Mouse (Mus musculus) gastrocnemius, postnatal 25 days (tissue): ENCODE results near the gene Pkd1l3. TPM values are rescaled to one million over a fixed set of nuclear protein-coding genes. Genes with fewer than 3 reads are reported as not detected.

ENCODE experiments used
- DNase-seq: peaks from one replicate; pipeline ENCODE4 v3.0.0; 2022
- total RNA-seq, 2 experiments: library from RNA; stranded (reverse); gene quantifications; 1 replicate in 1 of 2; 2 replicates in 1 of 2; pipeline ENCODE4 v1.2.3; 2021

The Pkd1l3 gene
- total RNA-seq, 2 experiments from 2014 or later, result not detected

GRCm38 (mm10) chr8:109628638-109629037 lies 14.3 kb downstream of the Pkd1l3 start:
- no peak for DNase-seq

GRCm38 (mm10) chr8:109632498-109632897 lies 18.2 kb downstream of the Pkd1l3 start:
- no peak for DNase-seq

- DNase-seq, result no peak
Measured at GRCm38 (mm10) chr8:109635146-109635545, 20.8 kb downstream of the Pkd1l3 start.

- no peak for DNase-seq
Measured at GRCm38 (mm10) chr8:109638851-109639250, 24.5 kb downstream of the Pkd1l3 start.

GRCm38 (mm10) chr8:109640410-109640809 lies 26.1 kb downstream of the Pkd1l3 start:
- DNase-seq, result no peak

- DNase-seq, result no peak
Measured at GRCm38 (mm10) chr8:109641236-109641635, 26.9 kb downstream of the Pkd1l3 start.

- no peak for DNase-seq
Measured at GRCm38 (mm10) chr8:109647331-109647730, 33.0 kb downstream of the Pkd1l3 start.

- DNase-seq, result no peak
Measured at GRCm38 (mm10) chr8:109648469-109648868, 34.2 kb downstream of the Pkd1l3 start.

- no peak for DNase-seq
Measured at GRCm38 (mm10) chr8:109650801-109651200, 36.5 kb downstream of the Pkd1l3 start.

GRCm38 (mm10) chr8:109656860-109657259 lies 42.5 kb downstream of the Pkd1l3 start:
- no peak for DNase-seq

- DNase-seq, result no peak
Measured at GRCm38 (mm10) chr8:109662328-109662727, 48.0 kb downstream of the Pkd1l3 start.

- no peak for DNase-seq
Measured at GRCm38 (mm10) chr8:109666616-109667015, 52.3 kb downstream of the Pkd1l3 start.

GRCm38 (mm10) chr8:109672656-109673055 lies 58.3 kb downstream of the Pkd1l3 start:
- no peak for DNase-seq

- no peak for DNase-seq
Measured at GRCm38 (mm10) chr8:109673596-109673995, 59.3 kb downstream of the Pkd1l3 start.

GRCm38 (mm10) chr8:109675896-109676643 lies 61.8 kb downstream of the Pkd1l3 start:
- no peak for DNase-seq

GRCm38 (mm10) chr8:109681535-109681934 lies 67.2 kb downstream of the Pkd1l3 start:
- no peak for DNase-seq

- DNase-seq, result no peak
Measured at GRCm38 (mm10) chr8:109682120-109682519, 67.8 kb downstream of the Pkd1l3 start.

GRCm38 (mm10) chr8:109687248-109687647 lies 72.9 kb downstream of the Pkd1l3 start:
- no peak for DNase-seq

- DNase-seq, result no peak
Measured at GRCm38 (mm10) chr8:109691769-109692168, 77.5 kb downstream of the Pkd1l3 start.

- peak; percentile 58 for DNase-seq
Measured at GRCm38 (mm10) chr8:109692443-109693145, 78.3 kb downstream of the Pkd1l3 start.

- peak; percentile 97 for DNase-seq
Measured at GRCm38 (mm10) chr8:109693146-109693900, 79.0 kb downstream of the Pkd1l3 start, which contains the start of gene Ist1. TSS of gene Ist1 (minus strand) at chr8:109693260.

GRCm38 (mm10) chr8:109694154-109694553 lies 79.8 kb downstream of the Pkd1l3 start:
- DNase-seq, result no peak

GRCm38 (mm10) chr8:109697754-109698153 lies 83.4 kb downstream of the Pkd1l3 start:
- DNase-seq, result no peak
